Mouse (Mus musculus) central nervous system, embryonic 18 days (tissue): ENCODE measurements around the gene Rab5a. TPM values are rescaled to one million over a fixed set of nuclear protein-coding genes. Genes with fewer than 3 reads are reported as not detected.

Source experiments
- polyA plus RNA-seq: library from polyadenylated mRNA; depleted of rRNA; stranded (reverse); fragments of >200 nt; gene quantifications from 2 replicates; pipeline ENCODE4 v1.2.3, GENCODE M21; 2012; rRNA removed

Rab5a gene
- 73.8 and 79.6 TPM in 2 replicates for polyA plus RNA-seq

DNA sequence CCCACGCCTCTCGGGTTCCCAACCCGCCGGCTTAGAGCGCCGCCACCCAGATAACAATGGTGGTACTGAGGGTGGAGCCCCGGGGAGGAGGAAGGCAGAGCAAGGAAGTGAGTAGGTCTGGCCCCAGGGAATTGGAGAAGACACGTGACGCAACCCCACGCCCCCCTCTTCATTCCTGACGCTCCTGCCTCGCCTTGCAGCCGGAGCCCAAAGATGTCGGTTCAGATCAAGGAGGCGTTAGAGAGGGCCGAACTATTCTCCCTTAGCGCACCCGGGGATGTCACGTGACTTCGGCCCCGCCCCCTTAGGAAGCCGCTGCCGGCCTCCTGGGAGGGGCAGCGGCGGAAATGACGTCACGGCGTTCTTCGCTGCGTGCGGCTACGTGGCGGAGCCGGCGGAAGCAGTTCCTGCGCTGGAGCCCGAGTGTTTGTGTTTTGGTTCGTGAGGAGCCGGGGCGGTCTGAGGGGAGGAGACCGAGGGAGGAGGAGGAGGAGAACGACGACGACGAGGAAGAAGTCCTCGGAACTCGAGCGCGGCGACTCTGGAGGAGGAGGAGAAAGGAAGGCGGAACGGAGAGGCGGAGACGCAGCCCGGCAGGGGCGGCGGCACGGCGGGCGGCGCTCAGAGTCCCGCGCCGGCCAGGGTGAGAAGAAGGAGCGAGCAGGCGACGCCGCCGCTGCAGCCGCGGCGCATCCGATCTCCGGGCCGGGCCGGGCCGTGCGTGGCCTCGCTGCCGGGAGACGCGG, at the start of gene Rab5a:
Rab5a (plus strand) TSS at position 377 of the 746 bp plus-strand sequence.

GRCm38 (mm10) chr17:53462603-53463495, 16.2 kb upstream of the Rab5a start, which contains the start of gene Efhb:
Efhb (minus strand) TSS chr17:53463321.

GRCm38 (mm10) chr17:53539351-53539750, 60.3 kb downstream of the Rab5a start, which contains the start of gene Pp2d1:
Pp2d1 (minus strand) TSS chr17:53539451.

Other genes with a start within 250 kb of the Rab5a start
- 1.2 and 1.5 TPM in 2 replicates for gene Efhb, start 15.9 kb upstream of the Rab5a start, polyA plus RNA-seq
- gene Pp2d1, start 60.2 kb downstream of the Rab5a start, polyA plus RNA-seq: 0.04 and 0.06 TPM in 2 replicates
- 11.4 and 11.7 TPM in 2 replicates for gene Kat2b, start 87.6 kb downstream of the Rab5a start, polyA plus RNA-seq
- 2.7 and 3.4 TPM in 2 replicates for gene Sgo1, start 210.1 kb downstream of the Rab5a start, polyA plus RNA-seq